Mouse (Mus musculus) kidney, adult 2 months (tissue): Measurements from ENCODE around the gene Cntnap2. TPM values are rescaled to one million over a fixed set of nuclear protein-coding genes. Genes with fewer than 3 reads are reported as not detected.

Experiments used
- DNase-seq: peaks from one replicate; pipeline ENCODE4 v3.0.0; 2021
- H3K27ac ChIP-seq: fragments of 200-500 bp; 2 replicates; pipeline ENCODE4 v1.5.1; 2012; ENCODE audit warnings: low read depth, low read length, control low read depth, inconsistent platforms; ENCODE audit not compliant: insufficient read depth
- H3K27me3 ChIP-seq: fragments of 200-500 bp; replicated peaks from 2 replicates; pipeline ENCODE4 v1.6.1; 2012; ENCODE audit warnings: mild to moderate bottlenecking, moderate library complexity, low read length, inconsistent platforms; ENCODE audit not compliant: control insufficient read depth, insufficient read depth
- H3K36me3 ChIP-seq: fragments of 200-500 bp; 2 replicates; pipeline ENCODE4 v1.6.1; 2012; ENCODE audit warnings: mild to moderate bottlenecking, moderate library complexity, low read length, inconsistent platforms; ENCODE audit not compliant: control insufficient read depth, insufficient read depth
- H3K4me1 ChIP-seq: fragments of 200-500 bp; 2 replicates; pipeline ENCODE4 v1.6.1; 2011; ENCODE audit warnings: low read length; ENCODE audit not compliant: control insufficient read depth, insufficient read depth
- H3K4me3 ChIP-seq: fragments of 200-500 bp; 2 replicates; pipeline ENCODE4 v1.5.1; 2011; ENCODE audit warnings: mild to moderate bottlenecking, low read depth, low read length, control low read depth; ENCODE audit not compliant: insufficient read depth
- CTCF ChIP-seq: fragments of 200-500 bp; conservative IDR thresholded peaks from 2 replicates; pipeline ENCODE4 v1.5.1; 2011; ENCODE audit warnings: low read depth, mild to moderate bottlenecking, control low read depth, low read length, moderate library complexity, mixed read lengths; ENCODE audit not compliant: insufficient read depth, insufficient read length
- POLR2A ChIP-seq: fragments of 200-500 bp; IDR thresholded peaks from one replicate; pipeline ENCODE4 v1.6.1; 2011; ENCODE audit warnings: low read depth, low read length, control low read depth
- WGBS: fragments of 180-500 bp; shearing (Covaris S2); methylation state at CpG from one replicate; pipeline ENCODE4 v1.1.7; 2018; 5-methylcytosine and 5-hydroxymethylcytosine counted together
- polyA plus RNA-seq: library from polyadenylated mRNA; depleted of rRNA; stranded (reverse); fragments of >200 nt; gene quantifications from 2 replicates; pipeline ENCODE4 v1.2.3, GENCODE M21; 2012

Gene Cntnap2
- polyA plus RNA-seq, 1 experiment: 0.31 TPM

DNA sequence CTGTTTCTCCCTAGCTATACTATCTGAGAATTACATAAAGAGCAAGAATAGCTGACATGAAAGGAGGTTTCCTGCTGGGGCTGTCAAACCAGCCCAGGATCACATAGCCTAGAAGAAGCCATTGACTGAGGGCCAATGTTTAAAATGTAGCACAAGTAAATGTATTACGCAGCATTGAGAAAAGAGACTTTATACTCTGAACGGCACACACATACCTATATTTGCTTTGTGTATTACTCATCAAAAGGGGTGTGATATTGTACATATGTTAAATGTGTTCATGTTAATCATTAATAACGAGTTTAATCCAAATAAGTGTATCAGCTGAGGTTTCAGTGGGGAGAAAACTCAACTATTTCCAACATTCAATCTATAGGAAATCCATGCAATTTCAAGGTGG, 459.1 kb downstream of the Cntnap2 start:
- Histone ChIP-seq H3K4me3 (no peak overlapping the region), H3K27me3 (no peaks in the 10 kb centered on the region), H3K36me3 (no peaks in the 10 kb centered on the region), H3K27ac (no peak overlapping the region), H3K4me1 (no peaks in the 10 kb centered on the region)
- 75% methylated on average over 3 of the region's 3 CpGs for WGBS
- no peak for DNase-seq
- TF ChIP-seq CTCF (no peak), POLR2A (no peak)

DNA sequence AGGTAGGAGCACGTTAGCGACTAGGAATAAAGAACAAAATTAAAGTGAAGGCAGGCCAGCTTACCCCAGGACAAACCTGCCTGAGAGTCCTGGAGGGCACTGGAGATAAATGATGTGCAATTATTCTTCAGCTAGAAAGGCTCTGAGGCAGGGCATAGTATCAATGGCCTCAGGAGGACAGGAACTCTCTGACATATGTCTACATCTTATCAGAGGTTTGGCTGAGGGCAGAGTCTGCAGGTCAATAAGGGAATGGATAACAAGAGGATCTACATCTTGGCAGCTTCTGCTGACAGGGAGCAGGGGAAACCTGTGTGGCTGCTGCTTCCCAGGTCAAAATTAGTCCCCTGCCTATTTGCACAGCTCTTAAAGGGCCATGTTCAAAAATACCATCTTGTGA, 477.8 kb downstream of the Cntnap2 start:
- Histone ChIP-seq H3K36me3 (no peaks in the 10 kb centered on the region), H3K4me1 (no peaks in the 10 kb centered on the region), H3K27me3 (no peaks in the 10 kb centered on the region), H3K27ac (no peak overlapping the region), H3K4me3 (no peak overlapping the region)
- 64% methylated on average over 2 of the region's 2 CpGs for WGBS
- DNase-seq: no peak
- TF ChIP-seq POLR2A (no peak), CTCF (no peak)

DNA sequence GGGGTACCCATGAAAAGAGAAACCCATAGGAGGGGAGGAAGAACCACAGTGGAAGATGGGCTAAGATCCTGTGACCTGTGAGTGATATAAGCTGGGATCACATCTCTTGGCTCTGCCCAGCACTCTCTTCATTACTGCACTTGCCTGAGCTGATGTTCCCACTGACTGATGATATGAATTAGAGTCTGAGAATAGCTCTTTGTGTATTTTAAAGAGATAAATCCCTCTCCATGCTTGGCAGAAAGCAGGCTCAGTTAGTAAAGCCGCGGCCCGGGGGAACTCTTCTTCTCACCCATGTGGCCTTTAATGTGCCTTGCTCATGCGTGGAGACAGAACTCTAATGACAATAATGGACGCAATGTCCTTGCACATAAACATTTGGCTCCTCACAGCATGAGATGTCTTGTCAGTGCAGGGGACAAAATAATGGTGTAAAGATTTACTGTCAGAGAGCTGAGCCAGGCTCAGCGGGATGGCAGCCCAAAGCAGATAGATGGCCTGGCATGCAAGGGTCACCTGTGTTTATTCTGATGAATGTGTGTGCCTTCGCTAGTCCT, 485.2 kb downstream of the Cntnap2 start:
- no peak overlapping the region for H3K27ac ChIP-seq
- no peak for DNase-seq
- TF ChIP-seq CTCF: no peak
- TF ChIP-seq POLR2A: no peak
- no peaks in the 10 kb centered on the region for H3K4me1 ChIP-seq
- H3K27me3 ChIP-seq: no peaks in the 10 kb centered on the region
- WGBS: 29% methylated on average over 7 of the region's 7 CpGs
- H3K4me3 ChIP-seq: no peak overlapping the region
- no peaks in the 10 kb centered on the region for H3K36me3 ChIP-seq

DNA sequence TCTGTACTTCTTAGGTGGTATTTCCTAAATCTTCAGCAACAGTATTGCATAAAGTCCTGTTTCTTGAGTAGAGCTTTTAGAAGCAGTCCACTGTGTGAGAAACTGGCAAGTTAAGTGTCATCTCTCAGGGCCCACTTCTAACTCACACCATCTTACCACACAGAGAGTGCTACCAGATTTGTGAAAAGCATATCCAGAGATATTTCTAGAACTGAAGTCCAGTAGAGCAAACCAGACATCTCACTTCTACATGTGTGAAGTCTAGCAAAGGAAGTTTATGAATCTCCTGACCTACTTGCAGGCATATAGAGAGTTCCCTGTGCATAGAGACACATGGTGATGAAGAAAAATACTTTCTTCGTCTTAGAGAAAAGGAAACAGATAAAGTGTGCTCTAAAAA, 500.6 kb downstream of the Cntnap2 start:
- DNase-seq: no peak
- no peaks in the 10 kb centered on the region for H3K27me3 ChIP-seq
- no peak for TF ChIP-seq POLR2A
- no peak for TF ChIP-seq CTCF
- H3K36me3 ChIP-seq: no peaks in the 10 kb centered on the region
- no peak overlapping the region for H3K4me3 ChIP-seq
- no peaks in the 10 kb centered on the region for H3K4me1 ChIP-seq
- 84% methylated on average over 1 of the region's 1 CpGs for WGBS
- no peak overlapping the region for H3K27ac ChIP-seq

DNA sequence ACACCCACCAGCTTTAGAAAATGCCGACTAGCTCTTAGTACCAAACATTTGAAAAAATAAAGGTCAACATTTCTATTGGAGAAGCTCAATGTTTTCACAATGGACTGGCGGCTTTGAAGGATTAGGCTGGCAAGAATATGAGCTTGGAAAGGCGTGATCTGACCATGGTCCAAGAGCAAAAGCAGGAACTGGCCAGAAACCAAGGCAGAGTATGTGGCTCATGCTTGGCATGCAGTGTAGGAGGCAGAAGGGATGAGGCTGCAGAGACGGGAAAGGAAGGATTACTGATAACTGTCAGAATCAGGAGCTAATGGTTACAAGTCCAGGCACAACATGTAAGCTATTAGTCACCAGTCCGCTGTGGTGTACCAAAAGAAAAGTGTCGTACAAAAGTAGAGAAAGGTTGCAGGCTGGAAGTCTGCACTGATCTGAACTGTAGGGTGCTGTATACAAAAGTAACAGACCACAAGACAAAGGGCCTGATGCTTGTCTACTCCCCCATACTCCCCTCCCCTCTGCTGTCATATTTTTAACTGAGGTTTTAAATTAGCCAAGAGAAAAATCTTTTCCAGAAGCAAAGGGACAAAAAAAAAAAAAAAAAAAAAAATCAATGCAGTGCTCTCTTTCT, 525.4 kb downstream of the Cntnap2 start:
- Histone ChIP-seq H3K27ac (no peak overlapping the region), H3K36me3 (no peaks in the 10 kb centered on the region), H3K4me1 (no peaks in the 10 kb centered on the region), H3K27me3 (no peaks in the 10 kb centered on the region), H3K4me3 (no peak overlapping the region)
- 70% methylated on average over 6 of the region's 6 CpGs for WGBS
- no peak for TF ChIP-seq CTCF
- no peak for TF ChIP-seq POLR2A
- no peak for DNase-seq

DNA sequence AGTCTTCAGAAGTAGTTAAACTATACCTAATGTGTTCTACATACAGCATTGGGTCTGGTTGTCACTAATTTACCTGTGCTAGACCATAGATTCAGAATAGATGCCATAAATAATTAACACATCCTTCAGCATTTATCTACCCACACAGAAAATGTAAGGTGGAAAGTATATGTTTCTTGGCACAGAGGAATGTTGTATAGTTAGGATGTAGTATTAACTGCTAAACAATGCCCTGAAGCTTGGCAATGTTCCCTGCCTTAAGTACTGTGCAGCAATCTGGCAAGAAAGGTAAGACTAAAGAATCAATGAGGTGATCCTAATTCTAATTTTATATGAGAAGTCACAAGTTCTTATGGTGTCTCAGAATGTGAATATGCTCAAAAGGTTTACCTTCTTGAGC, 529.9 kb downstream of the Cntnap2 start:
- no peak for TF ChIP-seq POLR2A
- TF ChIP-seq CTCF: no peak
- Histone ChIP-seq H3K36me3 (no peaks in the 10 kb centered on the region), H3K27me3 (no peaks in the 10 kb centered on the region), H3K4me3 (no peak overlapping the region), H3K27ac (no peak overlapping the region), H3K4me1 (no peaks in the 10 kb centered on the region)
- DNase-seq: no peak

DNA sequence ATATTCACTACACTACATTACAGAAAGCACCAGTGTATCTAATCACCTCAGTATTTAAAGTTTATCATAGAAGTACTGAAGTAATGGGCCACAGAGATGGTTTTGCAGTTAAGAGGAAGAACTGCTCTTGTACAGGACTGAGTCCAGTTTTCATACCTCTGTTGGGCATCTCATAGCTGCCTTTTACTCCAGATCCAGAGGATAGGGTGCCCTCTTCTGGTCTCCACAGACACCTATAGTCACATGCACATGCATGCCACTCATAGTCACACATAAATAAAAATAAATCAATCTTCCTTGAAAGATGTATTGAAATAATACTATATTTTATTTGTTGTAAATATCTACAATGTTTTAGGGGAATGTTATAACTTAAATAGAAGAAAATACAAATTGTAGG, 587.9 kb downstream of the Cntnap2 start:
- no peaks in the 10 kb centered on the region for H3K27me3 ChIP-seq
- H3K4me3 ChIP-seq: no peak overlapping the region
- no peaks in the 10 kb centered on the region for H3K4me1 ChIP-seq
- no peak for TF ChIP-seq CTCF
- no peak for TF ChIP-seq POLR2A
- DNase-seq: no peak
- H3K27ac ChIP-seq: no peak overlapping the region
- no peaks in the 10 kb centered on the region for H3K36me3 ChIP-seq

DNA sequence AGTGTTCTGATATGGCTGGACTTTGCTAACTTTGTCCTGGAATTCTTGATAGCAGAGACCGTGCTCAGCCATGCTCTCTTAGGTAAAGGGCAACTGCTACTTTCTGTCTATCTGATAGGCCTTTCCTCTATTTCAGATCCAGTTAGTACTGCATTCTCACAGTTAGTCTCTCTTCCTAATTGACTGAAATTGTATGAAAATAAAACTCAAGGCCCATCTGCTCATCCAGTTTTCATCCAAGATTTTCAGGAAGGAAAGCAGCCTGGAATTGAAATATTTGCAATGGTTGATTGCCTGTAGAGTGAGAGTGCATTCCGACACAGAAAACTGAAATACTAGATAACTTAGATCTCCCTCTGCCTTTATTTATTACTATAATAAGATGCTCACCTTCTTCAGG, 589.3 kb downstream of the Cntnap2 start:
- 82% methylated on average over 2 of the region's 2 CpGs for WGBS
- Histone ChIP-seq H3K36me3 (no peaks in the 10 kb centered on the region), H3K4me1 (no peaks in the 10 kb centered on the region), H3K4me3 (no peak overlapping the region), H3K27ac (no peak overlapping the region), H3K27me3 (no peaks in the 10 kb centered on the region)
- no peak for DNase-seq
- TF ChIP-seq POLR2A (no peak), CTCF (no peak)
